Mouse (Mus musculus): ENCODE data around the gene Gm49318. TPM values are rescaled to one million over a fixed set of nuclear protein-coding genes. Genes with fewer than 3 reads are reported as not detected.

Gene Gm49318
- polyA plus RNA-seq, 1 experiment from 2014 or later: not detected

GRCm38 (mm10) chr9:22047329-22047728 lies 23.7 kb downstream of the Gm49318 start:
- Histone ChIP-seq H3K9me3 (no peaks in the 10 kb centered on the region), H3K27ac (peak overlapping the region; percentile 67; the same call in 1 of the 2 replicates), H3K4me3 (no peak overlapping the region), H3K4me1 (replicated peaks) (peaks cover 62% of the 10 kb centered on the region), H3K27me3 (ENCODE audit: insufficient read depth, poor library complexity, severe bottlenecking) (peaks cover 34% of the 10 kb centered on the region), H3K36me3 (0 out of 2 replicates have a peak, but pooled peaks cover 7% of the 10 kb centered on the region)
- WGBS: 61% methylated on average over 9 of the region's 9 CpGs
- DNase-seq (ENCODE audit: low spot score): no peak

- Histone ChIP-seq H3K27ac (no peak overlapping the region), H3K9me3 (0 out of 2 replicates have a peak, but pooled peaks cover 3% of the 10 kb centered on the region), H3K4me3 (no peak overlapping the region), H3K36me3 (peaks cover 20% of the 10 kb centered on the region), H3K4me1 (replicated peaks) (peaks cover 11% of the 10 kb centered on the region; the same call in 1 of the 2 replicates), H3K27me3 (ENCODE audit: insufficient read depth, poor library complexity, severe bottlenecking) (no peaks in the 10 kb centered on the region)
- WGBS: 76% methylated on average over 2 of the region's 2 CpGs
- no peak for DNase-seq (ENCODE audit: low spot score)
These were observed 29.2 kb downstream of the Gm49318 start for GRCm38 (mm10) chr9:22041832-22042231.

- H3K4me3 ChIP-seq: no peak overlapping the region
- DNase-seq (ENCODE audit: low spot score): no peak
- WGBS: 86% methylated on average over 10 of the region's 10 CpGs
These were observed 33.2 kb downstream of the Gm49318 start for GRCm38 (mm10) chr9:22037826-22038225.

DNA sequence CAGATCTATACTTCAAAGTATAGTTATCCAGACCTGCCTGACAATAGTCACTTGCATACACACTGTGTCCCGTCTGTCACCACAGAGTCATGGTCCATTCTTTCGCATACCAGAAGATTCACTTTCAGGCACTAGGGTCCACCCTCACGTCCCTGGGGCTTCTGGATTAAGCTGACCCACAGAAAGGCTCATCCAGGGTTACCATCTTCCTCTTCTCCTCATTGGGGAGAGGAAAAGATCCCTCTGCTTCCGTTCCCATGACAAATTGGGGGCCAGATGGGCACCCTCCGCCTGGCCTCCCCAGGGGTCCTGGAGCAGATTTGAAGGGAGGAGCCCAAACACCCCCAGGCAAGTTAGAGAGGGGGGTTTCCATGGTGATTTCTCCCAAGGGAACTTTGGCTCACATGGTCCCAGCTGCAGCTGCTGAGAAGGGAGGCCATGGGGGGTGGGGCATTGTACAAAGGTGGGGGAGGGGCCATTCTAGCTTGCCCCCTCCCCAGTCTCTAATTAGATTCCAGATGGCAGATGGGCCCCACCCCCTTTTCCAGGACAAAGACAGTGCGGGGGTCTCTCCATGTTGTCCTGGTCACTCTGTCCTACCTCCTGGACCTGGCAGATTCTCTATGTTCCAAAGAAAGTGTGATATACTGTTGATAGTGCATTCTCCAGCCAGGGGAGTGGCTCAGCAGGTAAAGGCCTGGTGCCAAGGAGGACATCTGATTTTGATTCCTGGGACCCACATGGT lies 35.6 kb downstream of the Gm49318 start:
- Histone ChIP-seq H3K27me3 (ENCODE audit: insufficient read depth, poor library complexity, severe bottlenecking) (no peaks in the 10 kb centered on the region), H3K36me3 (peaks cover 71% of the 10 kb centered on the region), H3K4me1 (replicated peaks) (peaks cover 37% of the 10 kb centered on the region), H3K4me3 (no peak overlapping the region), H3K27ac (peak overlapping the region; percentile 85), H3K9me3 (0 out of 2 replicates have a peak, but pooled peaks cover 2% of the 10 kb centered on the region)
- peak; percentile 66 for DNase-seq (ENCODE audit: low spot score)
- WGBS: 40% methylated on average over 6 of the region's 6 CpGs

More at GRCm38 (mm10) chr9:22037826-22038225, 33.2 kb downstream of the Gm49318 start:
- Histone ChIP-seq H3K9me3 (0 out of 2 replicates have a peak, but pooled peaks cover 3% of the 10 kb centered on the region), H3K36me3 (peaks cover 50% of the 10 kb centered on the region), H3K27me3 (ENCODE audit: insufficient read depth, poor library complexity, severe bottlenecking) (no peaks in the 10 kb centered on the region), H3K27ac (no peak overlapping the region), H3K4me1 (replicated peaks) (peaks cover 35% of the 10 kb centered on the region)

GRCm38 (mm10) chr9:22030386-22030785 lies 40.7 kb downstream of the Gm49318 start:
- no peak overlapping the region for H3K4me3 ChIP-seq
- DNase-seq (ENCODE audit: low spot score): no peak
- no peaks in the 10 kb centered on the region for H3K9me3 ChIP-seq
- peaks cover 85% of the 10 kb centered on the region for H3K36me3 ChIP-seq
- WGBS: 92% methylated on average over 9 of the region's 9 CpGs
- H3K27me3 ChIP-seq (ENCODE audit: insufficient read depth, poor library complexity, severe bottlenecking): peaks cover 6% of the 10 kb centered on the region; the same call in 1 of the 2 replicates
- no peak overlapping the region; the same call in 1 of the 2 replicates for H3K27ac ChIP-seq
- peaks cover 67% of the 10 kb centered on the region for H3K4me1 ChIP-seq (replicated peaks)

DNA sequence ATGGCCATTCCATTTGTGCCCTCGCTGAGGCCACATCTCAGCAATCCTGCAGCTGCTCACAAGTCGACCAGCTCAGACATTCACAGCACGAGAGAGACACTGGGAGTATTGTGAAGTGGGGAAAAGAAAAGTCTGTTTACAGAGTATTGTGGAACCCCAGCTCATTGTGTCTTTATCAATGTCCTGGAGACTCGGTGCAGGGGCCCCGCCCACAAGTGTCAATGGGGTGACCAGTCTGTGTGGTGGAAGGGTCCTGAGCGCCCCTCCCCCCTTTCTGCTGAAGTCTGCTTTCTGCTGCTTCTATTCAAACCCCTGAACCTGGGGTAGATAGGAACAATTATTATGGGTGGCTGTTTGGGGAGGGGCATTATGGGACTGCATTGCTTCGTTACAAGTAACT lies 42.6 kb downstream of the Gm49318 start:
- H3K27ac ChIP-seq: peak overlapping the region; percentile 73
- 29% methylated on average over 7 of the region's 7 CpGs for WGBS

GRCm38 (mm10) chr9:22024592-22024991 lies 46.5 kb downstream of the Gm49318 start:
- H3K27me3 ChIP-seq (ENCODE audit: insufficient read depth, poor library complexity, severe bottlenecking): peaks cover 1% of the 10 kb centered on the region; the same call in 1 of the 2 replicates
- DNase-seq (ENCODE audit: low spot score): peak; percentile 54
- peaks cover 60% of the 10 kb centered on the region for H3K4me1 ChIP-seq (replicated peaks)
- no peaks in the 10 kb centered on the region for H3K9me3 ChIP-seq
- WGBS: 36% methylated on average over 8 of the region's 8 CpGs
- H3K36me3 ChIP-seq: peaks cover 70% of the 10 kb centered on the region
- no peak overlapping the region for H3K4me3 ChIP-seq
- H3K27ac ChIP-seq: peak overlapping the region; percentile 78

More for the DNA sequence above, 42.6 kb downstream of the Gm49318 start:
- Histone ChIP-seq H3K4me3 (peak overlapping the region; percentile 0; the same call in 1 of the 2 replicates), H3K4me1 (replicated peaks) (peaks cover 70% of the 10 kb centered on the region), H3K9me3 (no peaks in the 10 kb centered on the region), H3K27me3 (ENCODE audit: insufficient read depth, poor library complexity, severe bottlenecking) (peaks cover 6% of the 10 kb centered on the region; the same call in 1 of the 2 replicates), H3K36me3 (peaks cover 86% of the 10 kb centered on the region)
- peak; percentile 76 for DNase-seq (ENCODE audit: low spot score)

DNA sequence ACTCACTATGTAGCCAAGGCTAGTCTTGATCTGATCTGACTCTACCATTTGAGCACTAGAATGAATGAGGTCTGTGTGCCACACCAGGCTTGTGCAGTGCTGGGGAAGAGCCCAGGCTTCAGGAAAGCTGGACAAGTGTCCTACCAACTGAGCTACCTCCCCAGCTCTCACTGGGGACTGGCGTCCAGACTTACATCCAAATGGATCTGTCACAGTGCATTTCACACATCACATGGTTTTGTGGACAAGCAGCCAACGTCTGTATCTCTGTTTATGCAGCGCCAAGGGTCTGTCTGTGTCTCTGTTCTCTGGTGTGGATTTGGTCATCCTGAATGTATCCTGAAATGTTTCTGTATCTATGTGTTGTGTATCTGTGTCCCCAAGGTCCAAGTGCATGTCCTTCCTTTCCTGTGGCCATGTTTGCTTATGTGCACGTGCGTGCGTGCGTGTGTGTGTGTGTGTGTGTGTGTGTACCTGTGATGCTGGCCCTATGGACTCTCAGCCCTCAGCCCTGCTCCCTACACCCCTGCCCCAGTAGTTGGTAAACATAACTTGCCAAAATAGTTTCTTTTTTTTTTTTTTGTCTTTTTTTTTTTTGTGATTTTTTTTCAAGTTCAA lies 53.7 kb downstream of the Gm49318 start:
- H3K27ac ChIP-seq: no peak overlapping the region
- peaks cover 75% of the 10 kb centered on the region for H3K36me3 ChIP-seq
- no peaks in the 10 kb centered on the region for H3K9me3 ChIP-seq
- no peaks in the 10 kb centered on the region for H3K27me3 ChIP-seq (ENCODE audit: insufficient read depth, poor library complexity, severe bottlenecking)
- peaks cover 25% of the 10 kb centered on the region for H3K4me1 ChIP-seq (replicated peaks)
- 81% methylated on average over 7 of the region's 7 CpGs for WGBS
- H3K4me3 ChIP-seq: no peak overlapping the region
- DNase-seq (ENCODE audit: low spot score): no peak

DNA sequence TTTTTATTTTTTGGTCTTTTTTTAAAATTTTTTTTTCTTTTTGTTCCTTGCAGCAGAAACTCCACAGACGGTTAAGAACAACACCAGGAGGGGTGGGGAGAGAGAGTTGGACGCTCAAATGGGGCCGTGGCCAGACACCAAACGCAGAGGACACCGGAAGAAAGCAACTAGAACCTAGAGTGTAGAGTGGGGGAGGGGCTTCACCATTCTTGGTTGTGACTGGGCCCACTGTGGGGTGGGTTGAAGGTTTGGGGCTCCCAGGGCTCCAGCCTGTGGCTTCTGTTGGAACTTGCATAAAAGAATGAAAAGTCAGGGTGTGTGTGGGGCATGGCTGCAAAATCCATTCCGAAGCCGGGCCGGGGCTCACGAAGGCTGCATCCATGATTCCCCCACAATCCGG lies 54.8 kb downstream of the Gm49318 start:
- DNase-seq (ENCODE audit: low spot score): no peak
- Histone ChIP-seq H3K27me3 (ENCODE audit: insufficient read depth, poor library complexity, severe bottlenecking) (no peaks in the 10 kb centered on the region), H3K27ac (0 out of 2 replicates have a peak overlapping the region, but pooled peaks have one; percentile 29), H3K4me1 (replicated peaks) (peaks cover 28% of the 10 kb centered on the region), H3K4me3 (no peak overlapping the region), H3K9me3 (no peaks in the 10 kb centered on the region), H3K36me3 (peaks cover 82% of the 10 kb centered on the region)
- WGBS: 70% methylated on average over 10 of the region's 10 CpGs

GRCm38 (mm10) chr9:22012731-22013130 lies 58.3 kb downstream of the Gm49318 start:
- H3K27ac ChIP-seq: no peak overlapping the region
- DNase-seq (ENCODE audit: low spot score): no peak
- 93% methylated on average over 13 of the region's 13 CpGs for WGBS

DNA sequence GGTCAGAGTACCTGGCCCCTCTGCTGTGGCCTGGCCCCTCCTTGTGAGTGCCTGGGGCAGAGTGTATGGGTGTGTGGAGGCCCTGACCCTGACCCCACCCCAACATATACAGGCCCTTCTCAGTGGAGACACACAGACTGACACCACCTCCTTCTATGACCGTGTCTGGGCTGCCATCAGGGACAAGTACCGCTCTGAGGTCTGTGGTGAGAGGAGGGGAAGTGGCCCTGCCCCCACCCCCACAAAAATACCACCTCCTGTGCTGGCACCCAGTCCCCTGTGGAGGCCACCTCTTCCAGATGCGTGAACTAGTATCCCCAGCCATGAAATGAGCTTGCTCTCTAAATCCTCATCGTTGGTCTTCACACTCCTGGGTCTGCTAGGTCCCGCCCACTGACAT lies 60.0 kb downstream of the Gm49318 start:
- peaks cover 28% of the 10 kb centered on the region for H3K4me1 ChIP-seq (replicated peaks)
- H3K4me3 ChIP-seq: no peak overlapping the region
- H3K9me3 ChIP-seq: no peaks in the 10 kb centered on the region
- no peaks in the 10 kb centered on the region for H3K27me3 ChIP-seq (ENCODE audit: insufficient read depth, poor library complexity, severe bottlenecking)
- peaks cover 95% of the 10 kb centered on the region for H3K36me3 ChIP-seq
- 87% methylated on average over 5 of the region's 5 CpGs for whole genome bisulfite sequencing
- peak overlapping the region; percentile 26; the same call in 1 of the 2 replicates for H3K27ac ChIP-seq
- DNase-seq (ENCODE audit: low spot score): no peak

More at GRCm38 (mm10) chr9:22012731-22013130, 58.3 kb downstream of the Gm49318 start:
- Histone ChIP-seq H3K4me3 (no peak overlapping the region), H3K27me3 (ENCODE audit: insufficient read depth, poor library complexity, severe bottlenecking) (no peaks in the 10 kb centered on the region), H3K9me3 (no peaks in the 10 kb centered on the region), H3K36me3 (peaks cover 92% of the 10 kb centered on the region), H3K4me1 (replicated peaks) (peaks cover 36% of the 10 kb centered on the region)

GRCm38 (mm10) chr9:22004546-22004945 lies 66.5 kb downstream of the Gm49318 start:
- Histone ChIP-seq H3K4me3 (peak overlapping the region; percentile 87), H3K4me1 (replicated peaks) (peaks cover 33% of the 10 kb centered on the region), H3K27ac (no peak overlapping the region), H3K27me3 (ENCODE audit: insufficient read depth, poor library complexity, severe bottlenecking) (no peaks in the 10 kb centered on the region), H3K36me3 (peaks cover 58% of the 10 kb centered on the region), H3K9me3 (no peaks in the 10 kb centered on the region)
- no peak for DNase-seq (ENCODE audit: low spot score)
- WGBS: 94% methylated on average over 12 of the region's 12 CpGs

GRCm38 (mm10) chr9:22003163-22003554 lies 67.9 kb downstream of the Gm49318 start:
- WGBS: 1% methylated on average over 18 of the region's 18 CpGs
- Histone ChIP-seq H3K27ac (peak overlapping the region; percentile 88), H3K27me3 (ENCODE audit: insufficient read depth, poor library complexity, severe bottlenecking) (0 out of 2 replicates have a peak, but pooled peaks cover 2% of the 10 kb centered on the region), H3K36me3 (peaks cover 44% of the 10 kb centered on the region), H3K9me3 (no peaks in the 10 kb centered on the region), H3K4me3 (peak overlapping the region; percentile 87), H3K4me1 (replicated peaks) (peaks cover 32% of the 10 kb centered on the region)
- no peak for DNase-seq (ENCODE audit: low spot score)

Measured in hindbrain, embryonic 10.5 days (tissue).